Mouse (Mus musculus): ENCODE results near the gene Mtus2. TPM values are rescaled to one million over a fixed set of nuclear protein-coding genes. Genes with fewer than 3 reads are reported as not detected.

Gene Mtus2
- total and polyA plus RNA-seq, 2 experiments from 2014 or later: 33.6 to 40.4 TPM

GRCm38 (mm10) chr5:148331926-148332621 is 375.0 kb downstream of the Mtus2 start:
- no peaks in the 10 kb centered on the region for H3K27me3 ChIP-seq (ENCODE audit: insufficient read depth, low read length)
- 65% methylated on average over 18 of the region's 18 CpGs for WGBS
- no peak overlapping the region for H3K9ac ChIP-seq (replicated peaks; ENCODE audit: low read length)
- ATAC-seq: peak; percentile 69
- peak; percentile 53 for DNase-seq (ENCODE audit: low spot score)
- no peaks in the 10 kb centered on the region for H3K9me3 ChIP-seq (ENCODE audit: low read length)
- no peak overlapping the region for H3K4me2 ChIP-seq (ENCODE audit: low read depth, low read length)
- peak overlapping the region; percentile 45; the same call in 1 of the 2 replicates for H3K27ac ChIP-seq
- no peaks in the 10 kb centered on the region for H3K4me1 ChIP-seq (ENCODE audit: insufficient read depth, low read length)
- no peak overlapping the region for H3K4me3 ChIP-seq (ENCODE audit: low read length)
- no peak for TF ChIP-seq CTCF (IDR thresholded peaks at IDR 0.05; ENCODE audit: low read depth)
- H3K36me3 ChIP-seq (ENCODE audit: insufficient read depth, low read length): peaks cover 13% of the 10 kb centered on the region; the same call in 1 of the 2 replicates

GRCm38 (mm10) chr5:148332622-148332974 is 375.5 kb downstream of the Mtus2 start:
- DNase-seq (ENCODE audit: low spot score) (peak; percentile 92), ATAC-seq (peak; percentile 89)
- peak; percentile 96 for TF ChIP-seq CTCF (IDR thresholded peaks at IDR 0.05; ENCODE audit: low read depth)
- no peaks in the 10 kb centered on the region for H3K27me3 ChIP-seq (ENCODE audit: insufficient read depth, low read length)
- WGBS: 29% methylated on average over 8 of the region's 8 CpGs
- no peak overlapping the region for H3K4me3 ChIP-seq (ENCODE audit: low read length)
- no peaks in the 10 kb centered on the region for H3K4me1 ChIP-seq (ENCODE audit: insufficient read depth, low read length)
- H3K4me2 ChIP-seq (ENCODE audit: low read depth, low read length): no peak overlapping the region
- H3K9me3 ChIP-seq (ENCODE audit: low read length): no peaks in the 10 kb centered on the region
- H3K27ac ChIP-seq: 0 out of 2 replicates have a peak overlapping the region, but pooled peaks have one; percentile 45
- H3K36me3 ChIP-seq (ENCODE audit: insufficient read depth, low read length): peaks cover 13% of the 10 kb centered on the region; the same call in 1 of the 2 replicates
- no peak overlapping the region for H3K9ac ChIP-seq (replicated peaks; ENCODE audit: low read length)

GRCm38 (mm10) chr5:148339126-148339525 is 382.0 kb downstream of the Mtus2 start:
- Histone ChIP-seq H3K36me3 (ENCODE audit: insufficient read depth, low read length) (0 out of 2 replicates have a peak, but pooled peaks cover 4% of the 10 kb centered on the region), H3K4me2 (ENCODE audit: low read depth, low read length) (no peak overlapping the region), H3K9me3 (ENCODE audit: low read length) (no peaks in the 10 kb centered on the region), H3K27ac (no peak overlapping the region), H3K4me3 (ENCODE audit: low read length) (no peak overlapping the region), H3K9ac (replicated peaks; ENCODE audit: low read length) (no peak overlapping the region), H3K4me1 (ENCODE audit: insufficient read depth, low read length) (no peaks in the 10 kb centered on the region; the same call in 1 of the 2 replicates), H3K27me3 (ENCODE audit: insufficient read depth, low read length) (no peaks in the 10 kb centered on the region)
- no peak for TF ChIP-seq CTCF (IDR thresholded peaks at IDR 0.05; ENCODE audit: low read depth)
- 90% methylated on average over 5 of the region's 5 CpGs for WGBS
- no peak for ATAC-seq
- DNase-seq (ENCODE audit: low spot score): no peak

- ATAC-seq (peak; percentile 80), DNase-seq (ENCODE audit: low spot score) (peak; percentile 59)
- no peak for TF ChIP-seq CTCF (IDR thresholded peaks at IDR 0.05; ENCODE audit: low read depth)
- Histone ChIP-seq H3K4me2 (ENCODE audit: low read depth, low read length) (peak overlapping the region; percentile 26), H3K9ac (replicated peaks; ENCODE audit: low read length) (no peak overlapping the region), H3K27me3 (ENCODE audit: insufficient read depth, low read length) (no peaks in the 10 kb centered on the region), H3K27ac (peak overlapping the region; percentile 48; the same call in 1 of the 2 replicates), H3K36me3 (ENCODE audit: insufficient read depth, low read length) (no peaks in the 10 kb centered on the region), H3K4me1 (ENCODE audit: insufficient read depth, low read length) (no peaks in the 10 kb centered on the region; the same call in 1 of the 2 replicates), H3K4me3 (ENCODE audit: low read length) (no peak overlapping the region), H3K9me3 (ENCODE audit: low read length) (no peaks in the 10 kb centered on the region)
- WGBS: 40% methylated on average over 26 of the region's 26 CpGs
Observed at GRCm38 (mm10) chr5:148342061-148342741, 385.1 kb downstream of the Mtus2 start.

GRCm38 (mm10) chr5:148344374-148344773 is 387.3 kb downstream of the Mtus2 start:
- no peak overlapping the region for H3K4me3 ChIP-seq (ENCODE audit: low read length)
- ATAC-seq (no peak), DNase-seq (ENCODE audit: low spot score) (no peak)
- H3K27me3 ChIP-seq (ENCODE audit: insufficient read depth, low read length): no peaks in the 10 kb centered on the region
- peak overlapping the region; percentile 7; the same call in 1 of the 2 replicates for H3K27ac ChIP-seq
- no peak for TF ChIP-seq CTCF (IDR thresholded peaks at IDR 0.05; ENCODE audit: low read depth)
- no peak overlapping the region for H3K9ac ChIP-seq (replicated peaks; ENCODE audit: low read length)
- no peaks in the 10 kb centered on the region for H3K36me3 ChIP-seq (ENCODE audit: insufficient read depth, low read length)
- H3K4me1 ChIP-seq (ENCODE audit: insufficient read depth, low read length): no peaks in the 10 kb centered on the region; the same call in 1 of the 2 replicates
- no peaks in the 10 kb centered on the region for H3K9me3 ChIP-seq (ENCODE audit: low read length)
- WGBS: 66% methylated on average over 5 of the region's 5 CpGs
- no peak overlapping the region for H3K4me2 ChIP-seq (ENCODE audit: low read depth, low read length)

- no peak overlapping the region for H3K4me3 ChIP-seq (ENCODE audit: low read length)
- TF ChIP-seq CTCF (IDR thresholded peaks at IDR 0.05; ENCODE audit: low read depth): peak; percentile 26
- no peaks in the 10 kb centered on the region for H3K9me3 ChIP-seq (ENCODE audit: low read length)
- no peak overlapping the region for H3K27ac ChIP-seq
- no peaks in the 10 kb centered on the region; the same call in 1 of the 2 replicates for H3K4me1 ChIP-seq (ENCODE audit: insufficient read depth, low read length)
- H3K4me2 ChIP-seq (ENCODE audit: low read depth, low read length): no peak overlapping the region
- H3K27me3 ChIP-seq (ENCODE audit: insufficient read depth, low read length): no peaks in the 10 kb centered on the region
- no peak for ATAC-seq
- DNase-seq (ENCODE audit: low spot score): no peak
- H3K9ac ChIP-seq (replicated peaks; ENCODE audit: low read length): no peak overlapping the region
- 80% methylated on average over 8 of the region's 8 CpGs for WGBS
- no peaks in the 10 kb centered on the region for H3K36me3 ChIP-seq (ENCODE audit: insufficient read depth, low read length)
Observed at GRCm38 (mm10) chr5:148346543-148346942, 389.4 kb downstream of the Mtus2 start.
